Mouse (Mus musculus): Measurements from ENCODE around the gene Cdhr4.
"Not testable (repeated sequence)": the region's sequence is repeated elsewhere in the genome, so short reads cannot be mapped to it uniquely, and the experiment has no call there.

Gene Cdhr4

DNA sequence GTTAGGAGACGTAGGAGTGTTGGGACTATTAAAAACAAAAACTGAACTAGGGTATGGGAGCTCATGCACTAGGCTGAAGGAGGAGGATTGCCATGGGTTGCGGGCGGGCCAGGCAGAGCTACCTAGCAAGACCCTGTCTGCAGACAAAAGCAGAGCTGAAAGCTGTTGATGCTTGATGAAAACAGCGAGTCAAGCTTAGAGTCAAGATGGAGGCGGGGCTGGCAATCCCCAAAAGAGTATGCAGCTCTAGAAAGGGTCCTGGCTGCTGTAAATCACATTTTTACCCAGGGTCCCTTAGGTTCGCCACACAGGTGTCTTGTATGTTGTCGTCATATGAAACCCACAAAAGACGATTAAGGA is 11.2 kb downstream of the Cdhr4 start:
- in situ Hi-C loops (cut with MboI, MseI) = no loop called here

DNA sequence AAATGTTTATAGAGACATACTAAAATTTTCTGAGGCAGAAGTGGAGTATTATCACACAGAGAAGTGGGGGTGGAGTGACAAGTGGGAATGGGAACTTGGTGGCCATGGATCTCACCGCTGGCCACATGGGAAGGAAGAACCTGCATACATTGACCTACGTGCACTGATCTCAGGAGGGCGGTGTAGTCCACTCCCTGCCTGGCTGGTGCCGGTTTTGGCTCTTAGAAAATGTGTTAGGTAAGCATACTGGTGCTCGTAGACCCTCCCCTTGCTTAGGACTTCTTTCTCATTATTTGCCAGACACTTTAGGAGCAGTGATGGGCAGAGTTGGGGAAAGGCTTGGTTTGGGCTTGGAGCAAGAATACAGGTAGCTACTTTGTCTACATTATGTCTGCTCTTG is 15.7 kb downstream of the Cdhr4 start:
- in situ Hi-C loops (cut with MboI, MseI) = no loop called here

DNA sequence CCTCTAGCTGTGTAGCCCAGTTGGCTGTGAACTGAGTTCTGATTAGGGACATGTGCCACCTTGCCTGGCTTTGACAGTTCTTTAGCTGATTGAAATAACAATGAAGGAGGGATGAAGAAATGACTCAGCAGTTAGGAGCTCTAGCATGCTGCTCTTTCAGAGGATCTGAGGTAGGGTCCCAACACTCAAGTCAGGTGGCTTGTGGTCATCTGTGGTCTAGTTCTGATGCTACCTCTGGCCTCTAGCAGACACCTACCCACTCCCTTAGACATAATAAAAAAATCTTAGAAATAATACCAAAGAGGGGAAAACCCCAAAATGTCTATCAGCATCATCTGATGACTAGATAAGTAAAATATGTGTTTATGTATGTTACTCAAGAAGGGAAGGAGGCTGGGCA is 18.1 kb downstream of the Cdhr4 start:
- in situ Hi-C loops (cut with MboI, MseI) = no loop called here

DNA sequence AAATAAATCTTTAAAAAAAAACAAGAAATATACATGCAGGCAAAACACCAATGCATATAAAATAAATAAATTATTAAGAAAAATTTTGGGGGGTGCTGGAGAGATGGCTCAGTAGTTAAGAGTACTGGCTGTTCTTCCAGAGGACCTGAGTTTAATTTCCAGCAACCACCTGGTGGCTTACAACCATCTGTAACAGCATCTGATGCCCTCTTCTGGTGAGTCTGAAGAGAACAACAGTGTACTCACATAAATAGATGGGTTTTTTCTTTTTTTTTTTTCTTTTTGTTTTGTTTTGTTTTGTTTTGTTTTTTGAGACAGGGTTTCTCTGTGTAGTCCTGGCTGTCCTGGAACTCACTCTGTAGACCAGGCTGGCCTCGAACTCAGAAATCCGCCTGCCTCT is 21.3 kb downstream of the Cdhr4 start:
- in situ Hi-C loops (cut with MboI, MseI) = not testable (repeated sequence)

DNA sequence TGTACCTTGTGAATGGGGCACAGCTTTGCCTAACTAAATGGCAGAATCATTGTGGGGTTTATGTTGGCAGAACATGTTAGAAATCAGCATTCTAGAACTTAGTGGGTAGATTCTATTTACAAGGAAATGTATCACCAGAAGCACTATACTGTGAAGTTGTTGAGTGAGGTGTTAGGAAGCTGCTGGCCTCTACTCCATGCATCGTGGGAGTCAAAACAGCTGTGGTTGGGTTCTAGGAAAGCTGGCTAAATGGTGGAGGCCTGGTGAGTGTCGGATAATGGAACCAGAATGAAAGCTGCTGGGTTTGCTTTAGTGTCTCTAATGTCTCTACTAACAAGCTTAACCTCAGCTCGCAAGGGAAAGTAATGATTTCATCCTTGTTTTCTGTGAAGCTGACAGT is 24.8 kb downstream of the Cdhr4 start:
- in situ Hi-C loops (cut with MboI, MseI) = loop anchor here (5.0 kb wide), 1 partner anchor 50 kb away; no protein-coding TSS in a partner anchor

DNA sequence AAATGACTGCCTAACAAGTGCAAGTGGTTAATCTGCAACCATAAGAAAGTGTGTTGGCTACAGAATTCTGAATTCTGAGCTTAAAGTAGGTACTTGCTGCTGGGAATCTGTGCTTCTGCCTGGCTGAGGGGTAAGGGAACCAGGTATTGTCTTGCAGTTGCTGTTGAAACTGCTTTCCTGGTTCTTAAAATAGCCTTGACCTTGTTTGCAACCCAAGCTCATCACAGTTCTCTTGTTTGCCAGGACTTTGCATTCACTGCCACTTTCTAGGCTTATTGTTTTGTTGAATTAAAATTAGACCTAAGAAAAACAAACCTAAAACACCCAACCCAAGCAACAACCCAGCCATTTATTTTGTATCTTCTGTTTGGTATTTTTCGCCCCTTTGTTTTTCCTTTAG is 28.4 kb downstream of the Cdhr4 start:
- in situ Hi-C loops (cut with MboI, MseI) = no loop called here

DNA sequence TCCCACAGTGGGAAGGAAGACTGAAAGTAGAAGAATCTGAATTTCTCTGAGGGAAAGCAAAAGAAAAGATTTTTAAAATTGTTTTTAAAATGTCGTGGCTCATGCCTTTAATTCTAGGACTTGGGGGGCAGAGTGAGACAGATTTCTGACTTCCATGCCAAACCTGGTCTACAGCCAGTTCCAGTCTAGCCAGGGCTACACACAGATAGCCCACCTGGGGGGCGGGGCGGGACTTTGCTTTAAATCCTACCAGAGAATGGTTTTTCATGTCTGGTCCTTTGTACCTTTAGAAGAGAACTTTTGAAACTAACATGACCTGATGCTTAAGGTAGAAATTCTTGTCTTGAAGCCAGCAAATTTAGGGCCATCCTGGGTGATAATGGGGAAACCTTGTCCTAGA is 30.9 kb downstream of the Cdhr4 start:
- in situ Hi-C loops (cut with MboI, MseI) = no loop called here

DNA sequence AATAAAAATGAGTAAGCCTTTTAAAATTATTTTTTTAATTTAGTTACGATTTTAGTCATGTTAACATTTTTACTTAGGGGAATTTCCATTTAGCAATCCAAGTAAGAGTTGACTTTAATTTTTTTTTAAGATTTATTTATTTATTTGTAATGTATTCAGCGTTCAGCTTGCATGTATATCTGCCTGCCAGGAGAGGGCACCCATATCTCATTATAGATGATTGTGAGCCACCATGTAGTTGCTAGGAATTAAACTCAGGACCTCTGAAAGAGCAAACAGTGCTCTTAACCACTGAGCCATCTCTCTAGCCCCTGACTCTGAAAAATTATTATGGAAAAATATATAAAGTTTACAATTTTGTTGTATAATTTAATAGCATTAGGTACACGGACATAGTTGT is 34.3 kb downstream of the Cdhr4 start:
- in situ Hi-C loops (cut with MboI, MseI) = no loop called here

DNA sequence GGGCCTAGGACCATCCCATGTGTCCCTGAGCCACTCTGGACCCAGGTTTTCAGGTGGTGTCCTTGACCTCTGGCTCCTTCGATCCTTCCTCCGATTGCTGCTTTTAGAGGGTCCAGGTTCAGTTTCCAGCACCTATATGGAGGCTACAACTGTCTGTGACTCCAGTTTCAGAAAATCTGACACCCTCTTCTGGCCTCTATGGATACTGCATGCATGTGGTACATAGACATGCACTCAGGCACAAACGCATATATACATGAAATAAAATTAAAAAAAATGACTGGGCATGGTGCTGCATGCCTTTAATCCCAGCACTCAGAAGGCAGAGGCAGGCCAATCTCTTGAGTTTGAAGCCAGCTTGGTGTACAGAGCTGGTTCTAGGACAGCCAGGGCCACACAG is 35.6 kb downstream of the Cdhr4 start:
- in situ Hi-C loops (cut with MboI, MseI) = no loop called here

DNA sequence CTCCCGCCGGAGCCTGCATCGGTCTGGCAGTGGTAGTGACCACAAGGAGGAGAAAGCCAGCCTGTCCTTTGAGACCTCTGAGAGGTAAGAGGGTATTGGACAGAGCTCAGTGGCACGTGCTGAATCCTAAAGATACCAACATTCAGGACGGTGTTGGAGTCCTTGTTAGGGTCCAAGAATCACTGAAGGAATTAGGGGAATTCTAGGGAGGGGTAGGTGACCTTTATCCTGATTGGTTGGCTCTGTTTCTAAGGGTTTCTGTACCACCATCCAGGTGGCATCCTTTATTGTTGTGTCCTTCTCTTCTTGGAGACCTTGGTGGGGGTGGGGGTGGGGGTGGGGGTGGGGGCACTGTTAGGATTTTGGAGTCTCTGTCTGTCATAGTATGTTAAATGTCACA is 39.8 kb downstream of the Cdhr4 start:
- in situ Hi-C loops (cut with MboI, MseI) = no loop called here

DNA sequence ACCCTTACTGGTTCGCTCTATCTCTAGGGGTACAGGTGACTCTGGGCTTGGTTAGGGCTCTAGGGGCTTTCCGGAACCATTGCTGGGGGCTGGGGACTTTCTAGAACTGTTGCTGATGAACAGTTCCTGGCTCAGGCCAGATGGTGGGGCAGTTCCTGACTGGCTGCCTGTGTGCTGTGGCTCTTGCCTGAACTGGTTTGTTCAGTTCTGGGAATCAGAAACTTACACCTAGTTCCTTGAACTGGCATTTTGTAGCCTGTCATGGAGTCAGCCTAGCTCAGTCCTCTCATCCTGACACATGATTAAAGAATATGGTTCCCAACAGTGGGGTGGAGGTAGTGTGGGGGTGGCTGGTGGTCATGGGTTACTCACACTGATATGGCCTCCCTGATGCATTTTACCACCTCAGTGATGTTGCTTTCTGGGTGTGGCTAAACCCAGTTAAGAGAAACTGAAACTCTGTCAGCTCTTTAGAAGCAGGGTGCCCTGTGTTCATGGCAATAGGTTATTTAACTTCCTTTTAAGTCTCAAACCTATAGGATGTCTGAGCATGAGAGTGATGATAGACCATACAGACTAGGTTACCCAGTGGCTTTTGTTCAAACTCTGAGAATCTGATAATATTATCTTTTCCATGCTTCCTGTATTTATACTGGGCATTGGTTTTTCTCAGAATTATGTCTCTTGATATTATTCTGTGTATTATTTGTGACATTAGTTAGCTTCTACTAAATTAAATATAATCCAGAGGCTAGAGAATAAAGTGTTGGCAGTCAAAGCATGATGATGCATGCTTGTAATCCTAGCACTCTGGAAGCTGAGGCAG is 43.2 kb downstream of the Cdhr4 start:
- in situ Hi-C loops (cut with MboI, MseI) = no loop called here

DNA sequence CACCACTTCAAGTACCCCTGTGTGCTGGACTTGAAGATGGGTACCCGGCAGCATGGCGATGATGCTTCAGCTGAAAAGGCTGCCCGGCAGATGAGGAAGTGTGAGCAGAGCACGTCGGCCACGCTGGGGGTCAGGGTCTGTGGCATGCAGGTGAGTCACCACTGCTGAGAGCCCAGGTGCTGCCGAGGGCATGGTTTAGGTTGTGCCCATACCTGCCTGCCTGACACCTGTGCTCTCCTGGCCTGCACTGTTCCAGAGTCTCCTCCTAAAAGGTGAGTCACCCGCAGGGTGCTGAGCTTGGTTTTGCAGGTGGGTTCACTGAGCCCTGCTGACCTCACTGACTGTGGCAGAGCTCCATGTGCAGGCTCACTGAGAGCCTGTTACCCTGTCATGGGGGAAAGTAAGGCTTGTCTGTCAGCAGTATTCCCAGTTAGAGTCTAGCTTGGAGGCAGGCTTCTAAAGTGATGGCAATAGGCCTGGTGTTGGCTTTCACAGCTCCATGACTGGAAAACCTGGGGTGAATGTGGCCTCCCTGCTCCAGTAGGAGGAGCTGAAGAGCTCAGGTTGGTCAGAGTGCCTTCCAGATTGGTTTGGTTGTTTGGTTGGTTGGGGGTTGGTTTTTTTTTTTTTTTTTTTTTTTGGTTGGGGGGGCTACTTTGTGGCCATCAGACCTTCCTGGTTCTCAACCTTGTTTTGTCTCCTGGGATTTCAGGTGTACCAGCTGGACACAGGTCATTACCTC is 52.6 kb downstream of the Cdhr4 start:
- in situ Hi-C loops (cut with MboI, MseI) = no loop called here

DNA sequence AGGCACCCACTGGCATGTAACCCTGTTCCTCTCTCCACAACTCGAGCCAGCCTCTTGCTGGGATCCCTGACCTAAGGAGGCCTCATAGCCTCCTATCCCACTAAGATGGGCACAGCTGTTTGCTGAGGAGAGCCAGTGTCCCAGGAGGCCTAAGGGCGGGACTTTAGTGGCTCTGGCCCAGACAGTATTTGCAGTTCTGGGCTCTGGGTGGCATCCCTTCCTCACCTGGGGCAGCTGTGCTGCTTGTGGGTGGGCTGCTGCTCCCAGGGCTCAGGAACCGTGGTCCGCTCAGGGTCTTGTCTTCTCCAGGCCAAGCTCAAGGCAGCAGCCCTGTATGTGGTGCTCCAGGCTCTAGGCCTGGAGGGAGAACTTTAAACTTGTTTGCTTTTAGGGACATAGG is 54.3 kb downstream of the Cdhr4 start:
- in situ Hi-C loops (cut with MboI, MseI) = no loop called here

DNA sequence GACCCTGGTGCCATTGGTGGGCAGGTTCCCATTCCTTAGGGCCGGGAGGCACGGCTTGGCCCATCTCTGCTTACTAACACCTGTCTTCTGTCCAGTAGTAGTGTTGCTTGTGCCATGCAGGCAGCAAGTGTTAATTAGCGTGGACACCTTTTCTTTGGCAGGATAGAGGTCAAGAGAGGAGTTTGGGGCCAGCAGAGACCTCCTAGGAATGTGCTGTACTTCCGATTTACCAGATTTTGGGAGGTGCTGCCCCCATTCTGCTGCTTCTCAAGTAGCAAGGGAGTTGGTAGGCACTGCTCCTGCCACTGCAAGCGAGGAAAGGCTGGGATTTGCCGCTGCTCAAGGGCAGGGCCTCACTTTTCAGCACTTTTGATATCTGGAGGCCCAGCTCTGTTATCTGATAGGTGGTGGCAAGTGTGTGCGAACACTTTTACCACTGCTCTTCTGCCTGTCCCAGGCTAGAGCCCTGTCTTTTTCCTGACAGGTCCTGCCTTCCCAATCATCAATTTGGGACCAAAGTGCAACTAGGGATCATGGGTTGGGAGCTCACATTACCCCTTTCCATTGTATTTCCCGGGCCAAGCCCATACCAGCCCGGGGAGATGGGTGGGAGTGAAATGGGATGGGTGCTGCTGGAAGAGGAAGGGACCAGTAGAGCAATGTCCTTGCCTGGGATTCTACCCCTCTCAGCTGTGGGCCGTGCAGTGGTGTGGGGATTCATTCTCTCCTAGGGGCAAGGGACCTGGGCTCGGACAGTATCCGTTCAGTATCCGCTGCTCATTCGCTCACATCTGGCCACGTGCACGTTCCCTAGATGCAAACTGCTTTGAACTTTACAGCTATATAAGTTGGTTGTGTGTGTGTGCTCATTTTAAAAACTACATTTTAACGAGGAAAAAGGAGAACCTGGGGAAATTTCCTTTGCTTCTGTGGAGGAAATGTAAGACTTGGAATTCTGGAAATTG is 55.6 kb downstream of the Cdhr4 start:
- in situ Hi-C loops (cut with MboI, MseI) = no loop called here

DNA sequence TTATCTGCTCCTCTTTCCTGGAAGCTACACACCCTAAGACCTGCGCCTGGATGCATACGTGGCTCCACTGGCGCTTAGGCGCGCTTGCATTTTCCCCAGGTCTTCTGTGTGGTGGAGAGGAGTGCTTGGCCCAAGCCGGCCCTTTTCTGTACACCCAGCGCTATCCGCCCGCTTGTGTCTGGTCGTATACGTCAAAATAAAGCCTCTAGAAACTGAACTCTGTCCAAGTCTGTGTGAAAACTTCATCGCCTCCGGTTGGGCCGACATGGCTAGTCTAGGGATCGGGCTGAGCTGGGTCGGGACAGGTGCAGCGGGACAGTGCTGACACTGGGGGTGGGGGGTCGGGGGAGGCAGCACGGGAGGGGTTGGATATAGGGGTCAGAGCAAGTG is 56.3 kb downstream of the Cdhr4 start:
- in situ Hi-C loops (cut with MboI, MseI) = no loop called here

DNA sequence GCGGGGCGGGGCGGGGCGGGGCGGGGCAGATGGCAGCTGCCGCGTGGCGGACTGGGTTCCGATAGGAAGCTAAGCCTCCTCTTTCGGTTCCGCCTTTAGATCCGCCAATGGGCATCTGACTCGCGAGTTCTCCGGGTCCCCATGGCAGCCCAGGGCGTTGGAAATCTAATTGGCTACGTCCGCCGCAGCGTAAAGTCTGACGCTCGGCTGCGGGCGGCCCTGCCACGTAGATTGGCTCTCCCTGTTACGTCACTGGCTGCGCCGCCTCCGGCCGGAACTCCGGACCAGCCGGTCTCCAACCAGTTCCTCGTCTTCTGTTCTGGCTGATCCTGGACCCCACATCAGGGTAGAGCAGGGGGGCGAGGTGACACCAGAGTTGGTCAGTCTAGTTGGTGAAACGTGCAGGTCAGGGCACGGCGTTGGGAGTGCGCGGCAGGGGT is 56.7 kb downstream of the Cdhr4 start, which contains the start of gene Gmppb:
TSS of gene Gmppb (plus strand) at position 227 of the 440 bp plus-strand sequence.
- in situ Hi-C loops (cut with MboI, MseI) = no loop called here
